Mouse (Mus musculus) spleen, postnatal 36 days (tissue): ENCODE data around the gene Skap2.
A peak's percentile ranks its signal among the peaks of the same experiment; 100 is the strongest.

Experiments used
- DNase-seq, 2 experiments: peaks; one replicate each; pipeline ENCODE4 v3.0.0; 2022; ENCODE audit warnings: low spot score in 2 of 2, mixed read lengths in 1 of 2

Skap2 gene

DNA sequence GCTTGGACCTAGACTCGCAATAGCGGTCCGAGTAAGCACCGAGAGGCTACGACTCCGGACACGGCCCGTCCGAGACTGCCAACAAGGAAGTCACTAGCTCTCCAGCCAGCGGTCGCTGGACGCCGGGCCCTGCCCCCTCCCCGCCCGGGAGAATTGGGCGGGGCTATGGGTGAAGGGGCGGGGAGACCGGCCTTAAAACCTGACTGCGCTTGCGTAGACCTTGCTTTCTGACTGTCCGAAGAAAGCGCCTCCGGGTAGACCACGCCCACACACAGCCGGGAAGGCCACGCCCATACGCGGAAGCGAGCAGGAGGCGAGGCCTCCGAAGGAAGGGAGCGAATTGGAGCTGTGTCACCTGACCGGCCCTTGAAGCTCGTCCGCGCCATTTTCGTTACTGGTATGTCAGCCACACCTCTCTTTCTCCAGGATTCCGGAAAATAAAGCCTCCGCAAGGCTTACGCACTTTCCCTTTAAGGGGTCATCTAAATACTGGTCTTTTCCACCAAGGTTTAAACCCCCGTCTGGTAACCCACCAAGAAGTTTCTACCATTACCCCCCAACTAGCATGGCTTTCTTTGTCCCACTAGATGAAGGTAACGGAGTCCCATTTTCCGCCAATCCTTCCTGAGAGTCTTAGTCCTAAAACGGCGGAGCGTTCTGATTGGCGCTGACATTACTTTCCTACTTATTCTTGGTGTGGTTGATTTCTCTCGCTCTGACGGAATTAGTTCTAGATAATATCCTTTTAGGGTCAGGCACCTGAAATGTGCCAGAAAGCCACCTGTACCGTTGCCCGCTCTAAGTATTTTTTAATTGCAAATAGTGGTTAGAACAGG is at the start of gene Skap2:
Gene Skap2 (minus strand): TSS at position 141 of the 836 bp plus-strand sequence.
- DNase-seq = peak; percentile 99

DNA sequence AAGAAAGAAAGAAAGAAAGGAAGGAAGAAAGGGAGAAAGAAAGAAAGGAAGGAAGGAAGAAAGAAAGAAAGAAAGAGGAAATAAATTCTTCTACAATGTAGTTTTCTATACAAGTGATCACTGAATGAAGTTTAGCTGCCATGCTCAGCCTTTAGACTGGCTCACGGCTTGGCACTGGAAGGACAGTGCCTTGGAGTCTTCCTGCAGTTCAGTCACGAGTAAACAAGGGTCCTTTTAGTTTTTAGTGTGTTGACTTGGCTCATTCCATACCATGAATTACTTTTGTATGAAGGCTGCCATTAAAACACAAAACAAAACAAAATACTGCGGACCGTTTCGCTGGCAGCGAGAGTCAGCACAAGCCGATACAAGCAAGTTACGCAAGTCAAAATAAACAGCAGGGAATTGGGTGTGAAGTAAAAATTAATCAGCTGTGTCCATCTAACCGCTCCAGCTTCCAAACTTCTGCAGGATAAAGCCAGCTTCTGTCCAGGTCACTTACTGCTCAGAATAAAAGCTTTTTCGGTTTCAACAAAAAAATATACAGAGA is 46.6 kb upstream of the Skap2 start:
- no peak for DNase-seq

DNA sequence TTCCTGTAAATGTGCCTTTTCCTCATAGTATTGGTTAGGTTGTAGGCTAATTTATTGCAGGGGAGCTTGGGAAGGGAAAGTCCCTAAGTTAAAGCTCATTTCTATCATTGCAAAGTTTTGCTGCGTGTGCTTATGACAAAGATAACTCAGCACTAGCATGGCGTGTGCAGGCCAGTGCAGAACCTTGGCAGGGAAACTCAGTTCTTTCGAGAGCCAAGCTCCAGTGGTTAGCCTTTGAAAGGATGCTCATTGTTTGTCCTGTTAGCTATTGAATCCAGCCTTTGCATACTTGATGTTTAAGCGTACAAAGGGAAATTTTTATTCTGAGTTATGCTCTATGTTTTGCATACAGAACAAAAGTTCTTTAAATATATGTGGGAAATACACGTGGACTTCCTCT is 45.8 kb upstream of the Skap2 start:
- DNase-seq = no peak

DNA sequence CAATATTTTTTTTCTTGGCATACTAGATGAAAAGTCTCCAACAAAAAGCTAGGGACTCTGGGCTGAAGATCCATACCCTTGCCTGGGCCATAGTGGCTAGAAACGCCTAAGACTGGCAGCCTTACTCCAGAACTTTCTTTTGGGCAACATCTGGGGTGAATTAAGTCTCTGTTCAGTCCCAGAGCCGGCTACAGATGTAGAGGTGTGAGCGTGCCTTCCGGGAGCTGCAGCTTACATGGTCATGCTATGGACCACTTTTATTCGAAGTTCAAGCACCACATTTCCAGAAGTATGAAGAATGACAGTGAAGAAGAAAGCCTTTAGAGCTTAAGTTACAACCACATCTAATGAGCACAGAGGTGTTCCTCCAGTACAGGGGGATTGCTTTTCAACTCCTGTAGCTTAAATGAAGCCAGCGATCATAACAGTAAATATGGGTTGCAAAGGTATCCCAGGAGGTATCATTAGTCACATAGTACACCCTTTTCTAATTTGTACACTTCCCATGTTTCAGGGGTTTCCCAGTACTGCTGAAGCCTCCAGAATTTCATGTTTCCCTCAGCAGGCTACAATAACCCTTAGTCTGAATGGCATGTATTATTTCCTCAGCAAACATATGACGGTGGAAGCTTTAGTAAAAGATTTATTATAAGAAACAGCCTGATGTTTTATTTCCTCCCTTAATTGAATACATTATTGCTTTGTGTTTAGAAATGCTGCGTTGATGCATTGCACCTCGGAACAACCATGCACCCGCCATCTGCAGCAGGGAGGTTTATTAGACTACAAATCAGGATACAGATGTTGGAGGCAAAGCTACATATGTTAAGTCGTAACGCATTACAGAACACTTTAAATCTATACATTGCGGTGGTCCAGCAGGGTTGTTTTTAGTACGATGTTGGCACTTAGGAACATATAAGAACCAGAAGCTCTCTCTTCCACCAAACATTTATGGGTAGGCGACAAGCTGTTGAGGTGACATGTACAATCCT is 41.5 kb upstream of the Skap2 start:
- no peak for DNase-seq

DNA sequence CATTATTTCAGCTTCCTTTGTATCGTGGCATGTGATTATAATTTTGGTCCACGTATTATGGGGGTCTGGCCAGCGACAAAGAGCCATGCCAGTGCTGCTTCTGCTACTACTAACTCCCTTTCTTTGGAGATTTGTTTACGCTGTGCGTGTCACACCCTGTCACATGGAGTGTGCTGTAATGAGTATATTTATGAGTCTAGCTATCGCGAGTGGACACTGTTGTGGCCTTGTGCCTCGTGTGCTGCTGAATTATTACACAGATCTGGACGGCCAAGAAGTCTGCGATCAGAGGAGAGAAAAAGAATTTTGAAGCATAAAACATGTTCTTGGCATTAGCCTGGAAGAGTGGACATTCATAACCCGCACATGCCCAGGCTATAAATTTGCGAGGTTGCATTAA is 37.7 kb upstream of the Skap2 start:
- DNase-seq = no peak

DNA sequence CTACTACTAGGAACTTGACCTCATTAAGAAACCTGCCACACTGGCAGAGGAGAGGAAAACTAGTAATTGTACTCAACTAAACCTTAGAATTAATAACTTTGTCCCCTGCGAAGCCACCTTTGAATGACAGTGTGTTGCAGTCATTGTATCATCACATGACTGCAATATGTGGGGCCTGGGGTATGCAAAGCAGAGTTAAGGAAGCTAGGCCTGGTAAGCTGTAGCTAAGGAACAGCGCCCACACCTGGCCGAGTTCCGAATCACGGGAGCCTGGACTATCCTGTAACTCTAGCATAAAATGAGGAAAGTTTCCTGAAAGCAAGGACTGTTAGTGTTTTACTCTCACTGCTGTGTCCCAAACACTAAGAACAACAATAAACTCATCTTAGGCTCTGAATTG is 33.2 kb upstream of the Skap2 start:
- DNase-seq = no peak

DNA sequence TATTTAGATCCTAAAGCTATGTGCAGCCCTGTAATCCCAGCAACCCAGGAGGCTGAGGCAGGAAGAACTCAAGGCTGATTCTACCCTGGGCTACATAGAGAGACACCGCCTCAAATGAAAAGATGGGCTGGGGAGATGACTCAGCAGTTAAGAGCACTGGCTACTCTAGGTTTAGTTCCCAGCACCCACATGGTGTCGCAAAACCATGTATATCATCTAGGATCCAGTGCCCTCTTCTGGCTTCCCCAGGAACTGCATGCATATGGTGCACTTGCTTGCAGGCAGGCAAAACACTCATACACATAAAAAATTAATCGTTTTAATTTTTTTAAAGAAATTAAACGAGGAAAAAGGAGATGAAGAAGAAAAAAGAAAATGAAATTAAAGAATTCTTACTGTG is 23.7 kb upstream of the Skap2 start:
- DNase-seq = no peak

DNA sequence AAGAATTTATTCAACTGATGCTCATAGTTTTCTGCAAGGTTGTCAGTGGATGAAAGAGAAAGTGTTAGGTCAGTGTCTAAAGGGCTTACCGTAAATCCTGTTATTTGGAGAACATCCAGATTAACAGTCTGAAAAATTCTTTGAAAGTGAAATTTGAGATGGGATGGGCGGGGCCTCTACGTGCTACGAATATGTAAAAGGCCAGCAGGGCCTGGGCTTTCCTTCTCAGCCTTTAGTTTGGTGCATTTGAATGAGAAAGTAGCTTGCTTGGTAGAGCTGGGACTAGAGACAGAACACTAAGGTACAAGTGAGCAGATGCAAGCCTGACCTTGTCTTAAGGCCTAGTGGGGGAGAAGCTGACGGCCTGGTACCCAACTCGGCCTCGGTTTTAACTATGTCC is 18.8 kb upstream of the Skap2 start:
- no peak for DNase-seq

DNA sequence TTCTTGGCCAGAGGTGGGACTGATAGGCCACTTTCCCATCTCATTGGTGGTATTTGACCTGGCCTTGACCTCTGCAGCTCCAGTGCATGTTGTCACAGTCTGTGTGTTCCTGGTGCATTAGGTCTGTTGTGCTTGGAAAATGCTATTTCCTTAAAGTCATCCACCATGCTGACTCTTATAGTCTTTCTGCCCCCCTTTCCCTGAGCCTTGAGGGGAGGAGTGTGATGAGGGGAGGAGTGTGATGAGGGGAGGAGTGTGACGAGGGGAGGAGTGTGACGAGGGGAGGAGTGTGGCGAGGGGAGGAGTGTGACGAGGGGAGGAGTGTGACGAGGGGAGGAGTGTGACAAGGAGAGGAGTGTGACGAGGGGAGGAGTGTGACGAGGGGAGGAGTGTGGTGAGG is 15.8 kb upstream of the Skap2 start:
- no peak for DNase-seq

DNA sequence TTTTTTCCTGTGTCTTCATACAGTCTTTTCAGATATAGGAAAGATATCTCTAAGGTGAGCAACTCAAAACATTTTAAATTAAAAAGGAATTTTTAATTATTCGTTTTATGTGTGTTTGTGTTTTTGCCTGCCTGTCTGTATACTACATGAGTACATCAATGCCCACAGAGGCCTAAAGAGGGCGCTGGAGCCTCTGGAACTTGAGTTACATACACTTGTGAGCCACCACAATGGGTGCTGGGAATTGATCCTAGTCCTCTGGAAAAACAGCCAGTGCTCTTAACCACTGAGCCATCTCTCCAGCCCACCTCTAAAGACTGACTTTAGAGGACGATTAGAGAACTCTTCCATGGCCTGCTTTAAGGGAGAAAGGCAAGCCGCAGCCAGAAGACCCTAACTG is 14.8 kb upstream of the Skap2 start:
- no peak for DNase-seq

DNA sequence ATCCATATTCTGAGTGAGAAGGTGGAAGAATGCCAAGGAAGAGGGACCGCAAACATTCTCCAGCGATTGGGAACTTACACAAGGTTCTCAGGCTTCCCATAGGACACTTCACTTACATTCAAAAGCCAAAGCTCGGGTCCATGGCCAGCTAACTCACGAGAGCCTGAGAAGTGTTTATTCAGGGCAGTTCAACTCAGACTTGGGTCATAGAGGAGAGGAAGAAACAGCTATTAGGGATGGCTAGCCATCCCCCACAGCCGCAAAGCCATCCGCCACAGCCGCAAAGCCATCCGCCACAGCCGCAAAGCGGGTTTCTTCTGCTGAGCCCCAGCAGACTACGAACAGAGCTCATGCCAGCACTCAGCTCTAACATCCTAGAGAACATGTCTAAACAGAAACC is 13.9 kb upstream of the Skap2 start:
- DNase-seq = no peak

DNA sequence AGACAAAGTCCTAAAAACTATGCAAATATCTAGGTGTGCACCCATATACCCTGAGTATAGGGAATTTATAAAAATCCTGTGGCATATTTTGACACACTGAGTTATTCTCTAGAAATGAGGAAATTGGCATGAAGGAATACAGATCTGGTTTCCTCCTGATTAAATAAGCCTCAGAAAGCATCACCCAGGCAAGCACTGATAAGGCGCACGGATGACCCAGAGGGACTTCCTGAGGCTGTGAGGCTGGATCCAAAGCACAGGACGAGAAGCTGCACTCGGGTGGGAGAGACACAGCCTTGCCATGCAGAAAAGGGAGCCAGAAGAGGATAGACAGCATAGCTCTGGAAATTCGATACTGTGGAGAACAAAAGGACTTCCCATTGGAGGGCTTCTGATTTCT is 12.4 kb upstream of the Skap2 start:
- no peak for DNase-seq

DNA sequence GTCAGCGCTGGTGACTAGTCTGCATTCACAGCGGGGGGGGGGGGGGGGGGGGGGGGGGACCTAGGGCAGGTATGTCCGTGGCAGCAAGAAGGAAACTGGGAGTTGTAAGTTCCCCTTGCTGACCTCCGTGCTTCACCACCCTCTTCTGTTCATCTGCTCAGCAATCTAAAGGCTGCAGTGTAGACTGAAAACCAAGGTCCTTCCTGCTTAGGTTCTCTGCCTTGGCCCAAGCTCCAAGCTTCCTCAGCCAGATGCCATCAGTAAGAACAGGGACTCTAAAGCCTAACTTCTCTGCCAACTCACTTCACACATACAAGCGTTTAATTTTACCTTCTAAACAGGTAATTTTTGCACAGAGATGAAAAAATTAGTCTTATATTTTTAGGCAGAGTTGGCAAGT is 10.0 kb upstream of the Skap2 start:
- DNase-seq = no peak

DNA sequence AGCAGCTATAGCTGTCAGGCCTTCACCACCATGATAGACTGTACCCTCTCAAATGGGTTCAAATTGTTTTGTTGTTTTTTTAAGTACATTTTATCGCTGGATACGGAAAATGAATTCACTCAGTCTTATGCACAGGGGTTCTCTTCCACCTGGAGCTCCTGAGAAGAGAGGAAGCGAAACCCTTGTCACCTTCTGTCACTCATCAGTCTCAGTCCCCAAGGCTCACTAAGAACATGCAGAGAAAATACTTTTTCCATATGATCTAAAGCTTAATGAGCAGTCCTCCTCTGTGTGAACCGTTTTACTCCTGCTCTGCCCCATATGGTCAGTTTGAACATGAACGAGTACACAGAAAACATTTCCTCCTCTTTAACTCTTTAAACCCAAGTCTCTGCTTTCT is 7.9 kb upstream of the Skap2 start:
- DNase-seq = no peak

DNA sequence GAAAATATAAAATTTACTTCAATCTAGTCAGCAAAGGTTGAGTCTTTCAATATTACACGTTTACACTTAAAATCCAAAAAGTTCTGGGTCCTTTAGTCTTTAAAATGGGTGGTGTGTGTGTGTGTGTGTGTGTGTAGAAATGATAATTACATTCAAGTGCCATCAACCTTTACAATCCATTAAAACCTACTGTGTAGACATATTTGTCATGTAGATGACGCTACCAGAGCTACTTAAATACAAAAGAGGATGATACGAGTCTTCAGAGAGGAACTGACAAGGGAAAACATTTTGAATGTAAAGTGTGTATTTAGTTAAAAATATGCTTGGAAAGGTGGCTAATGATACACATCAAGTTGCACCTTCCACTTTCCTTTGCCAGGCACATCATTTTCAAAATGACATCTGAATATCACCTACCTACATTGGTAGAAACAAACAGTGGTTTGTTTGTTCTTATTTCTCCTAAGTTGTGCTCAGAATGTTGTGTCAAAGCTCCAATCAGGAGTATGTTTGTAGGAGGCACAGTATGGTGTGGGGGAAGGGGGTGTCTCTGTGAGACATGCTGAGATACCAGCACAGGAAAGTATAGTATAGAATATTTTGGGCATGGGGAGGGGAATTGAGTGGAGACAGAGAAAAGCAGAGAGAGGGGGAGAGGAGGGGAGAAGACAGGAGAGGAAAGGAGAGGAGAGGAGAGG is 1.0 kb upstream of the Skap2 start:
- no peak for DNase-seq

DNA sequence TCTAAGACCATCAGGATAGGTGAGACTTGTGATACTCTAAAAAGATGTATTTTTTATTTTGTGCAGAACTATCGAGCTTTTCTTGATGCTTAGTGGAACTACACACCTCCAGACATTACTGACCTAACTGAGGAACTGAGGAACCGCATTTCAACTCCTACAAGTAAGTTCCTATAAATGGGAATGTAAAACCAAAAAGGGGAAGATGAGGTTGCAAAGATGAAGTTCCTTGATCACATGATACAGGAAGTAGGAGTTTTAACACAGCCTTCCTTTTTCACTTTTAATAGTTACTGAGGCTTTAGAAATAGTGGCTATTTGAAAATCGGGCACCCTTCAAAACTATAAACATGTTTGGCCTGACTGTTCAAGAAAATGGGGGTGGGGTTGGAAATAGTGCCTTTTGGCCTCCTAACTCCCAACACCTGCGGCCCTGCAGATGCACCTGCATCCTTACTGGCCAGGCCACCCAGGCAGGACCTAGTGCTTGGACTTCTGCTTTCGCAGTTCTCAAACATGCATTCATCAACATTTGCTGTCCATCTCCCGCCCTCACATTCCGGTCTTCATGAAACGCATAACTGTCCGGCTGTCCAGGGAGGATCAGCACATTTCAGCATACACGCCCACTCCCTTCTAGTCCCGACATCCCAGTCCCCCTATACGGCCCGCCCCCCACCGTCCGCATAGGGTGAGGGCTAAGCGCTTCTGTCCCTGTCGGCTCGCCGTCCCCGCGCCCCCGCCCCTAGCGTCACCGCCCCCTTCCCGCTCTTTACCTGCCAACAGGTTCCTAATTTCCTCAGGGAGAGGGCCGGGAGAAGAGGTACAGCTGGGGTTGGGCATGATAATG is 565 bp downstream of the Skap2 start:
- DNase-seq = peak in 1 of 2 experiments; percentile 17

DNA sequence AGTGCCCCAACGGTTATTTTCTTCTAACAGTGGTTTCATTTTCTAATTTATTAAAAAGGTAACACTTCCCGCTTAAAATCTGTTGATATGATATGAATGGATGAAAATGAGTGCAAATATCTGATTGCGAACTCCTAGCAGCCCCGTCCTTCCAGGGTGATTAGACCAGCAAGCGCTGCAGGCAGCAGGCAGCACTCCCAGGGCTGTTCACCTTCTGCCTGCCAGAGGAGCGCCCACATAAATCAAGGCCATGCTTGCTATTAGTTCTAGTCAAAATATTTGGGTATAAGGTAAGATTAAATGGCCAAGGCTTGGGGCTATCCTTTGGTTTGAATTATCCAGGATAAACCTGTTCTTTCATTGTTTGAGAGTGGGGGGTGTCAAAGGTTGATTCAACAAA is 3.0 kb downstream of the Skap2 start:
- DNase-seq = no peak

DNA sequence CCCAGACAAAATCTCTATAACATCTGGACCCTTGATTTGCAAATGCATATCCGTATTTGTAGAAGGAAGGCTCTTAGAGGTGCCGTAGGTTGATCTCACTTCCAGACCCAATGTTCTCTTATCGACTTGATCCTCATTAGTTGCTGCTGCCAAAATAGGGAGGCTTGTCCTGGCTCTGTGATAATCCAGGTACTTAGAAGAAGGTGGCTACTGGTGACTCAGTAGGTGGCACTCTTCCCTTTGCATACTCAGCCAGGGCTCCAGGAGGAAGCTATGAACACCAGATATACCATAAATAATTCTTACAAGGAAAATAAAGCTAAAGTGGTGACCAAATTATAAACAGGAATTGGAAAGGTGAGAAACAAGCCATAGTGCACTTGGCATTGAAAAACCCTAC is 3.6 kb downstream of the Skap2 start:
- no peak for DNase-seq

DNA sequence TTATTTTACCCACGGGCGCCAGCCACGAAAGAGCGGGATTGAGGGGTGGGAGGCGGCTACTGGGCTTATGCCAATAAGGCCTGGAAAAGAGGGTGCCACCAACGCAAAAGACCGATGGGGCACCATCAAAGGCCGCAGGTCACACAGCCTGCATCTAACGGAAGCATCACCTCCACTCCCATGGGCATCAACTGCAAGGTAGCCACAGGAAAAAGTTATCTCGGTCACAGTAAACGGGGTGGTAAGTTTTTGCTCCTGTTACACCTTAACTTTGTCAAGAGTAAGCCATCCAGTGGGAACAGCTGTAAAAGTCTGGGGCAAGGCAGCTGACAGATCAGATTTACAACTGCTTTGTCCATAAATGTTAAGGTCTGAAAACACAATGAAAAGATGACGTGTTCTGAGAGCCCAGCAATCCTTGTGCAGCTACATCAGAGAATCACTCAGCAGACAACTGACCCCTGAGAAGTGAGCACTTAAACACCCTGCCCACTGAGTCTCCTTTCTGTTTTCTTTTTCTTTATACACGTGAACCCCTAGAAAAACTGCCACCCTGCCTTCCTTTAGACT is 5.6 kb downstream of the Skap2 start:
- DNase-seq = no peak

DNA sequence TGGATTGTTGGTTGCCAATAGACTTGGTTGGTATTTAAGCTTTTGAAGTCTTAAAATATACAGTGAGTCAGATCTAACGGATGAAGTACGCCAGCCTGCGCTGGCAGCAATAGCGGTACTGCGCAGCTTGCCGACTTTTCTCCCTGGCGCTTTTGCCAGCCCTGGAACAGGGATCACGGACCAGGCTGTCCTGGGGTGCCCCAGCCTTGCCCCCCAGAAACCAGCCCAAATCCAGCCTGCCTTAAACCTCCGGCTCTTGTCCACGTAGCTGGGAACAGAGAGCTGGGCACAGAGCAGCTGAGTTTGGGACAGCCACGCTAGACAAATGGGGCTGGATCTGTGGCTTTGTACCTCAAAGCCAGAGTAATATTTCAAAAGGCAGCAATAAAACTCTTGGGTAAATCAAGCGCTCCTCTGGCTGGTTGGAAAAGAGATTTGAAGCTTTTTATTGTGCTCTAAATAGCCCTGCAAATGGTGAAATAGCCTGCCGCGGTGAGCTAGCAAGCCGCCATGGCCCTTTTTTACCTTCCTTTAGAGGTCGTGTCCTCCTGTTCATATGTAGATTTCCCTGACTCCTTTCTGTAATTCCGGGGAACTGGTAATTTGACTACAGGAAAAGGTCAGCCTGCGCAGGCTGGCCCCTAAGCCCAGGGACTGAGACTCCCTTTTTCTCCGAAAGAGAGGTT is 6.2 kb downstream of the Skap2 start:
- DNase-seq = no peak
